Mouse (Mus musculus): ENCODE measurements around the gene Nrxn2.

Nrxn2 gene

DNA sequence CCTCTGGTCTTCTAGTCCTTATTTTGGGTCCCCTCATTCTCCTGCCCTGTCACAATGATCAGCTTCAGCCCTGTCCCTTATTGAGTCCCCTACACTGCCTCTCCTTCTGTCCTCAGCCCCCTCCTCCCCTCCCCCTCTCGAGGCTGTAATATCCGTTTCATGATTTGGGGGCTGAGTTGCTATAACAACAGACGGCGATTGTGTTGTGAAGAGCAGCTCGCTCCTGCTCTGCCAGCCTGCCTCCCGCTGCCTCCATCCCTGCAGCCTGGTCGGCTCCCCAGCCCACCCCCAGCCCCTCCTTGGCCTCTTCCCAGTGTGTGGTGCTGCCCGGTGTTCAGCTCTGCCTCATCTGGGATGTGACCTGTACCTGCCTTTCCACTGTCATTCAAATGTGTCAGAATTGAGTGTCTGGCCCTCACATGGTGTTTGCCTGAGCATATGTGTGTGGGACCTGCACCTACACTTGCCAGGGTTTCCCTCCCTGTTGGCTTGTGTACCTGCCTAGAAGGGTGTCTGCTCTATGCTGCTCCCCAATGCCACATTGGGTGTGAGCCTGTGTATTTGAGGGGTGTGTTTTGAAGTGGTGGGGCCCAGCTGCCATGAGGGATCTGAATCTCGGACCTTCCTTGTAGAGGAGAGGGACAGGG lies 2.3 kb upstream of the Nrxn2 start:
- CTCF ChIA-PET: interaction anchor here (0.8 kb wide), 1 partner anchor 15 kb away, joined by 3 read pairs; no protein-coding TSS in a partner anchor

- CTCF ChIA-PET: interaction anchor here (0.5 to 0.7 kb wide), 2 partner anchors 20 to 35 kb away, joined by 3 to 4 read pairs; no protein-coding TSS in a partner anchor
Measured at GRCm38 (mm10) chr19:6416894-6417761, 1.4 kb upstream of the Nrxn2 start.

DNA sequence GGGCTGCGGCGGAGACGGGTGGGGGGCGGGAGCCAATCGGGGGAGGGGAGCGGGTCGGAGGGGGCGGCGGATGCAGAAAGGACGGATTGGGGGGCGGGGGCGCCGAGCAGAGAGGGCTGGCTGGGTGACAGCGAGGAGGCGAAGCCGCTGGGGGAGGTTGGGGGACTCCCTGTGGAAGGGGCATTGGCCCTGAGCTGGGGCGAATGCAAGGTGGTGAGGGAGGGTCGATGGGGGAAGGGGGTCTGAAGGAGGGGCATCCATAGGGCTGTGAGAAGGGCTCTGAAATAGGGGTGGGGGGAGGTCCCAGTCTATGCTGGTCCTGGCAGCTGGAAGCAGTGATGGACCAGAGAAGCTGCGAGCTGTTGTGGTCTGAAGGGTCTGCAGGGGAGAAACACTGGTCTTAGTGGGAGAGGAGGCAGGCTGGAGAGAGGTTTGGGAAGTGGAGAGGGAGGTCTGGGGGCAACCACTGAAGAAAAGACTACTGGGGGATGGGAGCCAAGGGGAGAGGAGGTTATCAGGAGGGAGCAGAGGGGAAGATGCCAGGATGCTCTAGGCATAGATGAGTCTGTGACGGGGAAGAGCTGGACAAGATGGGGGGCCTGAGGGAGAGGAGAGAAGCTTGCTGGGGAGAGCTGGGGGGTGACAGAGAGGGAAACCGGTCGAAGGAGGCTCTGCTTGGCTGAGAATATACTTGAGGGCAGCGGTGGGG lies 607 bp downstream of the Nrxn2 start:
- CTCF ChIA-PET: interaction anchor here (0.6 kb wide), 1 partner anchor 1457 kb away, joined by 8 read pairs; no protein-coding TSS in a partner anchor

DNA sequence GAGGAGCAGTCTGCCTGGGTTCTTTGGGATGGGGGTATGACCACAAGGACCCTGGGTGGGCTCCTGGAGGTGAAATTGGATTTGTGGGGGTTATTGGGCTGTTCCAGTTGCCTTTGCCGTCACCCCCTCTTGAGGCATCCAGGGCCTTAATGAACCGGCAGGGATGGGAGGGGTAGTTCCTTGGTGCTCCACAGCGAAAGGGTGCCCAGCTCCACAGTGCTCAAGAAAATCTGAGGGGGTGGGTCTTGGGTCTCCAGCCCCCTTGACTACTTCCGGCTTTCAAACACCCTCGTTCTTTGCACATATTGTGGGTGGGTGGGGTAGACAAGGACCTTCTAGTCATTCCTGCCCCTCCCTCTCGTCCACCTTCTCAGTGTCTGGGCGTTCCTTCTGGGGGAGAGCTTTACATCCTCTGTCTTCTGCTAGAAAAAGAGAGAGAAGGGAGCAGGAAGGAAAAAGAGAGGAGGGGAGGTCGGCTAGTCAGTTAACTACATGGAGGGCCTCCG lies 1.3 kb downstream of the Nrxn2 start:
- CTCF ChIA-PET: interaction anchor here (0.6 kb wide), 1 partner anchor 1458 kb away, joined by 8 read pairs; no protein-coding TSS in a partner anchor

GRCm38 (mm10) chr19:6420481-6421210 lies 2.1 kb downstream of the Nrxn2 start:
- CTCF ChIA-PET: no interaction called here

DNA sequence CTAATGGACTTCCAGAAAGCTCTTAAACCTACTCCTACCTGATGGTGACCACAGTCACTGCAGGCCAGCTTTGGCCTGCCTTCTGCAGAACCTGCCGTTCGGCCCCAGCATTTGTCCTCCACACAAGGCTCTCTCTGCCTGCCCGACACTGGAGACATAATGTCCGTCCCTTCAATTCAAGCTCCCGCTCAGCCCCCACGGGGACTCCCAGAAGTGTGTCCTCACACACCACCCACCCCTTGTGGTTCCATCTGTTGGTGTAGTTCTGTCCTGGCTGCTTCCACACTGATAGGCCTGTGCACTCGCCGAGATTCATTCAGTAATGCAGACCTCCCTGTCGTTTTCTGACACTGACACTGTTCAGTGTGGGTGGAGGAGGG lies 2.7 kb downstream of the Nrxn2 start:
- CTCF ChIA-PET: no interaction called here

DNA sequence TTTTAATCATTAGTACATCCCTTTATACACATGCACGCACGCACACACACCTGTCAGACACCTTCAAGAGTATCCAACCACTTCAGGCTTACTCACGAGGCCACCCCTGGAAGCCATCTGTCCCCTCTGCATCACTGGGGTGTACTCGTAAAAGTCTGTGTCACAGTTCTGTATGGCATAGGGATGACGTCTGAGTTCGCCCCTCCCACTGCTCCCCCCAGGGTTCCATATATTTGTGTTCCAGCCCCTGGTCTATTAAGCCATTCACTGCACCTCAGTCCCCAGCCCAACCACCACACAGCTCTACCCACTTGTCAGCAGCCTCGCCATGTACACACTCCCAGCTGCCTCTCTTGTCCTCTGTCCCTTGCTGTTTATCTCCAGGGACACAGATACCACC lies 3.5 kb downstream of the Nrxn2 start:
- CTCF ChIA-PET: no interaction called here

GRCm38 (mm10) chr19:6423241-6423640 lies 4.7 kb downstream of the Nrxn2 start:
- CTCF ChIA-PET: interaction anchor here (0.6 kb wide), 1 partner anchor 11 kb away, joined by 4 read pairs; no protein-coding TSS in a partner anchor

GRCm38 (mm10) chr19:6424137-6424881 lies 5.8 kb downstream of the Nrxn2 start:
- CTCF ChIA-PET: no interaction called here

- CTCF ChIA-PET: no interaction called here
Measured at GRCm38 (mm10) chr19:6425595-6425994, 7.1 kb downstream of the Nrxn2 start.

GRCm38 (mm10) chr19:6426703-6427500 lies 8.4 kb downstream of the Nrxn2 start:
- CTCF ChIA-PET: no interaction called here

DNA sequence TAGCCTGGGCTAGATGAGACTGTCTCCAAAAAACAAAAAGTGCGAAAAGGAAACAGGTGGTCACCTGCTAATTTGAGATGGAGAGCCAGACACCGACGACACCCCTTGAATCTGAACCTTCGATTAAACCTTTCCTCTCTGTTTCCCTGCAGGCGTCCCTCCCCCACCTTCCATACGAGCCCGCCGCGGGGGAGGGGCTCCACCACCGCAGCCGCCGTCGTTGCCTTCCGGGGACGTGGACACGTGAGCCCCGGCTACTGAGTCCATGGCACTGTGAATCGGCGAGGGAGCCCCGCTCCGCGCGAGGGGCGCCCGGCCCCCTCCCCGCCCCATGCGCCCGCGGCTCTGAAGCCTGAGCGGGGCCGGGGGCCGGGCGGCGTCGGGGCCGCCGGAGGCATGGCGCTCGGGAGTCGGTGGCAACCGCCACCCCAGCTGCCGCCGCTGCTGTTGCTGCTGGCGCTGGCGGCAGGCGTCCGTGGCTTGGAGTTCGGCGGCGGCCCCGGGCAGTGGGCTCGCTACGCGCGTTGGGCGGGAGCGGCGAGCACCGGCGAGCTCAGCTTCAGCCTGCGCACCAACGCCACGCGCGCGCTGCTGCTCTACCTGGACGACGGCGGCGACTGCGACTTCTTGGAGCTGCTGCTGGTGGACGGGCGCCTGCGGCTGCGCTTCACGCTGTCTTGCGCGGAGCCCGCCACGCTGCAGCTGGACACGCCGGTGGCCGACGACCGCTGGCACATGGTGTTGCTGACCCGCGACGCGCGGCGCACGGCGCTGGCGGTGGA lies 9.3 kb downstream of the Nrxn2 start:
- CTCF ChIA-PET: no interaction called here

DNA sequence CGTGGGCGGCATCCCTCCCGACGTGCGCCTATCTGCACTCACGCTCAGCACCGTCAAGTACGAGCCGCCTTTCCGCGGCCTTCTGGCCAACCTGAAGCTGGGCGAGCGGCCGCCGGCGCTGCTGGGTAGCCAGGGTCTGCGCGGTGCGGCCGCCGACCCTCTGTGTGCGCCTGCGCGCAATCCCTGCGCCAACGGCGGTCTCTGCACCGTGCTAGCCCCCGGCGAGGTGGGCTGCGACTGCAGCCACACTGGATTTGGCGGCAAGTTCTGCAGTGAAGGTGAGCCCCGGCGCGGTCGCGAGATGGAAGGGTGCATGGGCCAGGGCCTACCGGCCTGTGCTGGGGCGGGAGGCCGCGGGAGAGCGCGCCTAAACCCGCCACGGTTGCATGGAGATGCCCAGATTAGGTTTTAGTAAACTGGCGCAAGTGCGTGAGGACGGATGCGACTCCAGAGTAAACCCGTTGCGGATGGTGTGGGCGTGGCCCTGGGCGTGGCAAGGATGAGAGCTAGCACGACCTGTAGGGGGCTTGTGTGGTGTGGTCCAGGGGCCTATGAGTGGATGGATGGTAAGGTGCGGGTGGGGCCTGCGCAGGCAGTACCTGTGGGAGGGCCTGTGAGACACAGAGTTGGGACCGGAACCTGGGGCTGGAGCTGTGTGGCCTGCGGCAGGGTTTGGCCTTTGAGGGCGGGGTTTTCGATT lies 10.1 kb downstream of the Nrxn2 start:
- CTCF ChIA-PET: no interaction called here

GRCm38 (mm10) chr19:6443016-6443415 lies 24.5 kb downstream of the Nrxn2 start:
- CTCF ChIA-PET: no interaction called here

- CTCF ChIA-PET: interaction anchor here (0.6 to 0.9 kb wide), 2 partner anchors 10 to 12 kb away, joined by 3 read pairs; no protein-coding TSS in a partner anchor
Measured at GRCm38 (mm10) chr19:6445761-6446423, 27.4 kb downstream of the Nrxn2 start.

DNA sequence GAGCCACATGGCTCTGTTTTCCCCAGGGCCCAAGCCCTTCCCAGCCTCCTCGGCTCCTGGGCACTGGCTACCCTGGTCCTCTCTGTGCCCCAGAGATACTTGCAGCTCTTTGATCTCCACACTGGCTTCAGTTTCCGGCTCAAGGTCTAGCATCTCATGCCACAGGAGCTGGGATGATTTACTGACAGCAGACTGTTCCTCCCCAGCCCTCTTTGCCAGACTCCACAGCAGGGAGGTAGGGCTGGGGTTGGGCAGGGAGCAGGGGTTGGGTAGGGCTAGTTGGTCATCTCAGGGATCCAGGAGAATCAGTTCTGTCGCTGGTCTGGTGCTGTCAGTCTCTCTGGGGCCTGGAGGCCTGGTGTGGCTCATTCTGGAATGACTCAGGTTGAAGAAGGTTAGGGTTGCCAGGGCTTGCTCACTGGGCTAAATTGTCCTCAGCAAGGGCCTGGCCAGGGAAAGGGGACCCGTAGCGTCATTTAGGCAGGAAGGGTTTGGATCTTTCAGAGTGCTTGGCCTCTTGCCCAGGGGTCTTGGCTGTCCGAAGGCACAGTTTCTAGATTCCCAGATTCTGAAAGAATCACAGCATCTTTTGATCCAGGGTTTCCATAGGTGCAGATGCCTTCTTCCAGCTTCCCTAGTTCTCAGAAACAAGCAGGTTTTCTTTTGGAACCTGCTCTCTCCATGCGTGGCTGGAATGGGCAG lies 28.4 kb downstream of the Nrxn2 start:
- CTCF ChIA-PET: interaction anchor here (0.9 kb wide), 1 partner anchor 11 kb away, joined by 3 read pairs; no protein-coding TSS in a partner anchor

- CTCF ChIA-PET: interaction anchor here (0.5 kb wide), 1 partner anchor 691 kb away, joined by 3 read pairs; no protein-coding TSS in a partner anchor
Measured at GRCm38 (mm10) chr19:6448752-6449151, 30.2 kb downstream of the Nrxn2 start.

Measured in spleen, embryonic (tissue).